Mouse (Mus musculus) intestine, embryonic 15.5 days (tissue): ENCODE results near the gene Eif5a. TPM values are rescaled to one million over a fixed set of nuclear protein-coding genes. Genes with fewer than 3 reads are reported as not detected.

ENCODE experiments used
- ATAC-seq: fragments of 200-750 bp; cut with Nextera tagmentation; 2 replicates; pipeline ENCODE4 v1.8.0; 2017; ENCODE audit warnings: moderate TSS enrichment, moderate library complexity
- H3K27ac ChIP-seq: fragments of 300-500 bp; sonication (generic); 2 replicates; pipeline ENCODE4 v1.5.1; 2015; ENCODE audit warnings: mild to moderate bottlenecking, inconsistent platforms
- H3K27me3 ChIP-seq: fragments of 300-500 bp; sonication (generic); replicated peaks from 2 replicates; pipeline ENCODE4 v1.6.1; 2015; ENCODE audit warnings: inconsistent platforms
- H3K36me3 ChIP-seq: fragments of 300-500 bp; sonication (generic); 2 replicates; pipeline ENCODE4 v1.6.1; 2015; ENCODE audit warnings: inconsistent platforms
- H3K4me1 ChIP-seq: fragments of 300-500 bp; sonication (generic); replicated peaks from 2 replicates; pipeline ENCODE4 v1.6.1; 2015; ENCODE audit warnings: inconsistent platforms
- H3K4me2 ChIP-seq: fragments of 300-500 bp; sonication (generic); replicated peaks from 2 replicates; pipeline ENCODE4 v1.6.1; 2015; ENCODE audit warnings: mild to moderate bottlenecking, inconsistent platforms
- H3K4me3 ChIP-seq: fragments of 300-500 bp; sonication (generic); replicated peaks from 2 replicates; pipeline ENCODE4 v1.5.1; 2015; ENCODE audit warnings: inconsistent platforms
- H3K9ac ChIP-seq: fragments of 300-500 bp; sonication (generic); 2 replicates; pipeline ENCODE4 v1.6.1; 2015; ENCODE audit warnings: inconsistent platforms
- H3K9me3 ChIP-seq: fragments of 300-500 bp; sonication (generic); 2 replicates; pipeline ENCODE4 v1.6.1; 2016; ENCODE audit warnings: inconsistent platforms
- WGBS: fragments of 180-500 bp; shearing (Covaris S2); methylation state at CpG from one replicate; pipeline ENCODE4 v1.1.7; 2015; 5-methylcytosine and 5-hydroxymethylcytosine counted together
- polyA plus RNA-seq: library from polyadenylated mRNA; unstranded; fragments of >200 nt; fragmentation: Nextera tagmentation; extraction: Ambion mirVana; gene quantifications from 2 replicates; pipeline ENCODE4 v1.2.1, GENCODE M21; 2015

The Eif5a gene
- polyA plus RNA-seq, 1 experiment from 2014 or later = 1,693 TPM

GRCm38 (mm10) chr11:69908645-69909044 lies 13.1 kb downstream of the Eif5a start:
- H3K27me3 ChIP-seq = no peaks in the 10 kb centered on the region

GRCm38 (mm10) chr11:69904311-69904710 lies 17.4 kb downstream of the Eif5a start:
- no peak overlapping the region for H3K4me2 ChIP-seq
- H3K27ac ChIP-seq = no peak overlapping the region
- no peak for ATAC-seq
- H3K36me3 ChIP-seq = peaks cover 55% of the 10 kb centered on the region
- no peaks in the 10 kb centered on the region for H3K9me3 ChIP-seq
- no peak overlapping the region for H3K4me3 ChIP-seq
- H3K9ac ChIP-seq = no peak overlapping the region
- 94% methylated on average over 9 of the region's 9 CpGs for WGBS
- H3K4me1 ChIP-seq = peaks cover 17% of the 10 kb centered on the region
- no peaks in the 10 kb centered on the region for H3K27me3 ChIP-seq

More at GRCm38 (mm10) chr11:69908645-69909044, 13.1 kb downstream of the Eif5a start:
- H3K9me3 ChIP-seq = no peaks in the 10 kb centered on the region
- no peak overlapping the region for H3K9ac ChIP-seq
- H3K4me1 ChIP-seq = peaks cover 6% of the 10 kb centered on the region
- no peak overlapping the region for H3K4me3 ChIP-seq
- 93% methylated on average over 11 of the region's 11 CpGs for WGBS
- H3K4me2 ChIP-seq = no peak overlapping the region
- peaks cover 87% of the 10 kb centered on the region for H3K36me3 ChIP-seq
- no peak for ATAC-seq
- no peak overlapping the region for H3K27ac ChIP-seq

- ATAC-seq = no peak
Measured at GRCm38 (mm10) chr11:69902972-69903371, 18.8 kb downstream of the Eif5a start.

GRCm38 (mm10) chr11:69901993-69902392 lies 19.8 kb downstream of the Eif5a start:
- Histone ChIP-seq H3K4me2 (peak overlapping the region; percentile 97), H3K9ac (peak overlapping the region; percentile 87), H3K4me1 (peaks cover 17% of the 10 kb centered on the region), H3K36me3 (peaks cover 32% of the 10 kb centered on the region), H3K27ac (peak overlapping the region; percentile 97), H3K9me3 (no peaks in the 10 kb centered on the region), H3K4me3 (peak overlapping the region; percentile 91), H3K27me3 (no peaks in the 10 kb centered on the region)
- under 1% methylated on average over 39 of the region's 39 CpGs for WGBS
- peak; percentile 18 for ATAC-seq

More at GRCm38 (mm10) chr11:69902972-69903371, 18.8 kb downstream of the Eif5a start:
- Histone ChIP-seq H3K27ac (no peak overlapping the region), H3K4me3 (peak overlapping the region; percentile 91), H3K9ac (peak overlapping the region; percentile 87), H3K27me3 (no peaks in the 10 kb centered on the region), H3K9me3 (no peaks in the 10 kb centered on the region), H3K36me3 (peaks cover 42% of the 10 kb centered on the region), H3K4me1 (peaks cover 17% of the 10 kb centered on the region), H3K4me2 (peak overlapping the region; percentile 97)
- 82% methylated on average over 13 of the region's 13 CpGs for WGBS

- peaks cover 27% of the 10 kb centered on the region for H3K36me3 ChIP-seq
- H3K4me2 ChIP-seq = peak overlapping the region; percentile 97
- peak overlapping the region; percentile 87 for H3K9ac ChIP-seq
- peak overlapping the region; percentile 97 for H3K27ac ChIP-seq
- H3K4me1 ChIP-seq = peaks cover 17% of the 10 kb centered on the region
- WGBS = under 1% methylated on average over 42 of the region's 42 CpGs
- peak overlapping the region; percentile 91 for H3K4me3 ChIP-seq
- H3K27me3 ChIP-seq = no peaks in the 10 kb centered on the region
- no peaks in the 10 kb centered on the region for H3K9me3 ChIP-seq
- peak; percentile 84 for ATAC-seq
Measured at GRCm38 (mm10) chr11:69901406-69901846, 20.3 kb downstream of the Eif5a start.

GRCm38 (mm10) chr11:69900471-69901405 lies 21.0 kb downstream of the Eif5a start, which contains the start of the genes 2810408A11Rik and Neurl4:
Gene 2810408A11Rik, minus strand, starts transcription at chr11:69900987.
Gene Neurl4, plus strand, starts transcription at chr11:69901072.
- peaks cover 17% of the 10 kb centered on the region for H3K4me1 ChIP-seq
- H3K9ac ChIP-seq = peak within 1 kb of the TSS; percentile 93
- peak within 1 kb of the TSS; percentile 97 for H3K27ac ChIP-seq
- no peaks in the 10 kb centered on the region for H3K27me3 ChIP-seq
- H3K4me2 ChIP-seq = peak within 1 kb of the TSS; percentile 97
- under 1% methylated on average over 38 of the region's 38 CpGs for WGBS
- ATAC-seq = peak; percentile 96
- no peaks in the 10 kb centered on the region for H3K9me3 ChIP-seq
- H3K4me3 ChIP-seq = peak within 1 kb of the TSS; percentile 91
- H3K36me3 ChIP-seq = peaks cover 20% of the 10 kb centered on the region

GRCm38 (mm10) chr11:69899870-69900269 lies 21.9 kb downstream of the Eif5a start:
- H3K36me3 ChIP-seq = peaks cover 13% of the 10 kb centered on the region
- no peaks in the 10 kb centered on the region for H3K9me3 ChIP-seq
- H3K4me3 ChIP-seq = peak overlapping the region; percentile 91
- WGBS = 22% methylated on average over 4 of the region's 4 CpGs
- H3K27ac ChIP-seq = 0 out of 2 replicates have a peak overlapping the region, but pooled peaks have one; percentile 97
- peak overlapping the region; percentile 97 for H3K4me2 ChIP-seq
- peak overlapping the region; percentile 93; the same call in 1 of the 2 replicates for H3K9ac ChIP-seq
- peaks cover 17% of the 10 kb centered on the region for H3K4me1 ChIP-seq
- H3K27me3 ChIP-seq = no peaks in the 10 kb centered on the region
- no peak for ATAC-seq

GRCm38 (mm10) chr11:69895291-69895690 lies 26.5 kb downstream of the Eif5a start, which contains the start of gene Acap1:
Gene Acap1, minus strand, starts transcription at chr11:69895539.
- WGBS = 69% methylated on average over 4 of the region's 4 CpGs
- no peaks in the 10 kb centered on the region for H3K36me3 ChIP-seq
- H3K27me3 ChIP-seq = no peaks in the 10 kb centered on the region
- H3K4me1 ChIP-seq = peaks cover 7% of the 10 kb centered on the region
- H3K4me2 ChIP-seq = no peak within 1 kb of the TSS
- ATAC-seq = no peak
- H3K27ac ChIP-seq = no peak within 1 kb of the TSS
- no peaks in the 10 kb centered on the region for H3K9me3 ChIP-seq
- H3K9ac ChIP-seq = no peak within 1 kb of the TSS
- no peak within 1 kb of the TSS for H3K4me3 ChIP-seq

- Histone ChIP-seq H3K9ac (no peak overlapping the region), H3K27ac (no peak overlapping the region)
- WGBS = 78% methylated on average over 5 of the region's 5 CpGs
Measured at GRCm38 (mm10) chr11:69894671-69895070, 27.1 kb downstream of the Eif5a start.

GRCm38 (mm10) chr11:69891482-69891881 lies 30.3 kb downstream of the Eif5a start:
- H3K4me1 ChIP-seq = no peaks in the 10 kb centered on the region
- H3K9ac ChIP-seq = no peak overlapping the region
- no peaks in the 10 kb centered on the region for H3K9me3 ChIP-seq
- H3K27me3 ChIP-seq = no peaks in the 10 kb centered on the region
- no peak for ATAC-seq
- no peak overlapping the region for H3K4me2 ChIP-seq
- WGBS = 73% methylated on average over 4 of the region's 4 CpGs
- H3K36me3 ChIP-seq = no peaks in the 10 kb centered on the region
- no peak overlapping the region for H3K4me3 ChIP-seq
- H3K27ac ChIP-seq = no peak overlapping the region

More at GRCm38 (mm10) chr11:69894671-69895070, 27.1 kb downstream of the Eif5a start:
- no peak for ATAC-seq
- H3K27me3 ChIP-seq = no peaks in the 10 kb centered on the region
- peaks cover 4% of the 10 kb centered on the region for H3K4me1 ChIP-seq
- H3K4me3 ChIP-seq = no peak overlapping the region
- H3K4me2 ChIP-seq = no peak overlapping the region
- H3K9me3 ChIP-seq = no peaks in the 10 kb centered on the region
- H3K36me3 ChIP-seq = no peaks in the 10 kb centered on the region

- 65% methylated on average over 8 of the region's 8 CpGs for WGBS
- Histone ChIP-seq H3K9ac (no peak overlapping the region), H3K4me3 (no peak overlapping the region), H3K27ac (no peak overlapping the region), H3K27me3 (no peaks in the 10 kb centered on the region), H3K4me1 (peaks cover 6% of the 10 kb centered on the region; the same call in 1 of the 2 replicates), H3K4me2 (no peak overlapping the region), H3K9me3 (no peaks in the 10 kb centered on the region), H3K36me3 (no peaks in the 10 kb centered on the region)
- ATAC-seq = no peak
Measured at GRCm38 (mm10) chr11:69886907-69887635, 34.7 kb downstream of the Eif5a start.

- no peaks in the 10 kb centered on the region for H3K9me3 ChIP-seq
- ATAC-seq = no peak
- no peak overlapping the region for H3K9ac ChIP-seq
- H3K4me2 ChIP-seq = no peak overlapping the region
- H3K4me3 ChIP-seq = no peak overlapping the region
- peaks cover 17% of the 10 kb centered on the region for H3K4me1 ChIP-seq
- 0 out of 2 replicates have a peak overlapping the region, but pooled peaks have one; percentile 3 for H3K27ac ChIP-seq
- WGBS = 76% methylated on average over 8 of the region's 8 CpGs
- no peaks in the 10 kb centered on the region for H3K36me3 ChIP-seq
- H3K27me3 ChIP-seq = no peaks in the 10 kb centered on the region
Measured at GRCm38 (mm10) chr11:69884663-69885062, 37.1 kb downstream of the Eif5a start.
